Mouse (Mus musculus) thymus, adult 2 months (tissue): ENCODE data around the gene Prex1.

Experiments used
- CTCF ChIP-seq: fragments of 200-500 bp; IDR thresholded peaks from 2 replicates; pipeline ENCODE4 v1.5.1; 2012; ENCODE audit warnings: mild to moderate bottlenecking, control low read depth, low read length, moderate library complexity, borderline replicate concordance; ENCODE audit not compliant: control insufficient read depth, poor library complexity, insufficient read depth; ENCODE audit errors: extremely low read depth
- POLR2A ChIP-seq: fragments of 200-500 bp; IDR thresholded peaks from 2 replicates; pipeline ENCODE4 v1.6.1; 2012; ENCODE audit warnings: mild to moderate bottlenecking, low read length, control low read depth, moderate library complexity; ENCODE audit not compliant: control insufficient read depth, poor library complexity, insufficient read depth; ENCODE audit errors: extremely low read depth

DNA sequence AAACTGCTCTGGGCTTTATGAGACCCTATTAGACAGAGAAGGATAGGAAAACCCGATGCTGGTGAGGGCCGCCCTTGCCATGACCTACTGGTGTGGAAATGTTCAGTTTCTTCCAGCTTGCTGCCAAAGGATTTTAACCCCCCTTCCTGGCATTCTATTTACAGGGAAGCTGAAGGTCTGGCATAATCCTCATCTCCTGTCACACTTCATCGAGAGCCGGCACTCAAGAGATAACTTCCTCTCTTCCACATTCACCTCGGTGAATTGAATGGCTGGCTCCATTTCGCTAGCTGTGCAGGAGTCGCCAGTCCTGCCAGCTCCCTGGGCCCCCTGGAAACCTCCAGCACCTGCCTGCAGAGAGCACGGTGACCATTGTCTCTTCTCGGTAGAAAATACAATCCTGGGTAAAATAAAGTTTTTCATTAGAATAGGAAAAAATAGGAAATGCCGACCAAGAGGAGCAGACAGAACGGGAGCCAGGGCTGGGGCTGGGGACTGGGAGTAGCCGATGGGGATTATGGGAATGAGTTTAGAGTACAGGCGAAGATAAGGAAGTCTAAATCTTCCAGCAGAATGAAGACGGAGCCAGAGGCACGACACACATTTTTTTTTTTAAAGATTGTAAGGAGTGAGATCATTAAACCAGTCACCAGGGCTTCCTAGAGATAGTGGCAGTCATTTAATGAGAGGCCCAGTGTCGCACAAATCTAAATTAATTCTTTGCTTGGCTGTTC is 191.6 kb downstream of the Prex1 start:
- no peak for TF ChIP-seq POLR2A
- TF ChIP-seq CTCF: no peak
